Comparison of ENCODE assay signal across 11 mouse cellular contexts in genomic region chr2:77323156-77323555, GRCm38 (mm10). TPM values are rescaled to one million over a fixed set of nuclear protein-coding genes. Genes with fewer than 3 reads are reported as not detected.
A peak's percentile ranks its signal among the peaks of the same experiment; 100 is the strongest.
DNase-seq lines count a peak whose midpoint lies in the region; ATAC-seq lines count a peak whose summit lies in the region.
"Had no signal": no experiment of that assay in that cellular context is flagged by ENCODE, and none has a peak within 500 bp of the region (broad histone marks: within the 10 kb centered on the region; RNA-seq: fewer than 3 reads in every experiment).

No protein-coding gene starts in this region.

- peak; percentile 19 for DNase-seq in embryo, embryonic 11 days
- DNase-seq in embryo, embryonic 10 days (ENCODE audit: low spot score): no peak
- DNase-seq in right cerebral cortex, adult 18-20 months: peak; percentile 46
- DNase-seq in right cerebral cortex, postnatal 14 days: no peak
- DNase-seq in kidney, postnatal 10 days: peak; percentile 61
- DNase-seq in telencephalon, adult 2 months (ENCODE audit: low read depth, low spot score): peak; percentile 58
- DNase-seq: cerebellum, postnatal 25 days; liver, postnatal 0 days had no signal

- no peak for ATAC-seq in granulocyte monocyte progenitor cell, adult 5-6 weeks (replicated peaks; ENCODE audit: poor library complexity, severe bottlenecking)
- ATAC-seq in inflammation-experienced regulatory T-cells, adult 6 months: no peak
- ATAC-seq: activated CD4-positive, CD25-positive, alpha-beta regulatory T cell, adult 4 months; liver, postnatal 0 days had no signal

RNA-seq across cellular contexts. Expression of gene Sestd1, which starts 42.8 kb away (rescaled TPM):
- 6.6 and 10.4 TPM in 2 replicates for total RNA-seq in granulocyte monocyte progenitor cell, adult 5-6 weeks (2014; fragmentation: Nextera tagmentation)
- 13.4 and 14.6 TPM in 2 replicates for total RNA-seq in granulocyte monocyte progenitor cell, adult 5-6 weeks (2017)
- polyA plus RNA-seq in inflammation-experienced regulatory T-cells, adult 6 months (2017; shearing (Covaris generic)): under 1 TPM in 2 of 3 experiments, not detected in 1; 0.05 to 0.33 TPM

Comparison
In these comparisons a context has a peak if more than half of its experiments do, and no peak if none do; other contexts are left out.
1. DNase-seq: peak in embryo, embryonic 11 days (single experiment), right cerebral cortex, adult 18-20 months (single experiment), kidney, postnatal 10 days (single experiment) and telencephalon, adult 2 months (single experiment); none in embryo, embryonic 10 days (single experiment) and right cerebral cortex, postnatal 14 days (single experiment).